Comparison of ENCODE assay signal across 19 mouse cellular contexts in the genomic region with DNA sequence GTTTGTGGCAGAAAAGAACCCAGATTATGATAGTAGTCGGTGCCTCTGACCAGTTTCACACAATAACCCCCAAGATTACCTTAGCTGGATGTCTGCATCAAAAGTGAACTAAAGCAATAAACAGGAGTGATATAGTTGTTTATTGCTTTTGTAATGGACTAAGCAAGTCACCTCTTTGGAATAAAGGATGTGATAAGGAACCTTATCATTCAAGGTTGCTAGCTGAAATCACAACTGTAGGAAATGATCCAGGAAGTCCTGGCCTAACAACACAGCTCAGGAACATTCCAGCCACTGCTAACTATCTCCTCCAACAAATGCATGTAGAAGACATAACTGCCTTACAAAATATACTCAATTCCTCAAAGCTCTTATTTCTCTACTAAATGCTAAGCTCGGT.
"Had no signal": no experiment of that assay in that cellular context is flagged by ENCODE, and none has a peak within 500 bp of the region (broad histone marks: within the 10 kb centered on the region; RNA-seq: fewer than 3 reads in every experiment).

No protein-coding gene starts in this region.

- H3K27me3 ChIP-seq: midbrain, embryonic 12.5 days; neural tube, embryonic 13.5 days; neural tube, embryonic 15.5 days had no signal

- H3K9ac ChIP-seq: lung, embryonic 14.5 days; midbrain, embryonic 12.5 days; neural tube, embryonic 13.5 days; neural tube, embryonic 15.5 days had no signal

- ATAC-seq: midbrain, embryonic 16.5 days had no signal

- H3K36me3 ChIP-seq: midbrain, embryonic 12.5 days had no signal

- H3K4me3 ChIP-seq: midbrain, embryonic 10.5 days; midbrain, embryonic 12.5 days; myocyte; neural tube, embryonic 13.5 days; neural tube, embryonic 15.5 days had no signal

- H3K4me1 ChIP-seq: midbrain, embryonic 10.5 days; midbrain, embryonic 12.5 days; neural tube, embryonic 13.5 days; neural tube, embryonic 15.5 days had no signal

- DNase-seq: lung, adult 18-20 months; lung, embryonic 14.5 days; lung, postnatal 10 days; lung, postnatal 4 days; midbrain, embryonic 14.5 days; retina, postnatal 1 day; right cerebral cortex, adult 18-20 months; right cerebral cortex, postnatal 25 days; right cerebral cortex, postnatal 4 days; spleen, adult 18-20 months; thymus, adult 18-20 months; thymus, postnatal 25 days; thymus, postnatal 4 days had no signal

- H3K9me3 ChIP-seq: midbrain, embryonic 10.5 days; midbrain, embryonic 12.5 days; neural tube, embryonic 13.5 days; neural tube, embryonic 15.5 days had no signal

- H3K4me2 ChIP-seq: lung, embryonic 14.5 days; midbrain, embryonic 12.5 days; neural tube, embryonic 13.5 days; neural tube, embryonic 15.5 days had no signal

- H3K27ac ChIP-seq: midbrain, embryonic 10.5 days; midbrain, embryonic 12.5 days; neural tube, embryonic 13.5 days; neural tube, embryonic 15.5 days had no signal
